Mouse (Mus musculus) lung, postnatal 0 days (tissue): ENCODE data around the gene Cfap58. TPM values are rescaled to one million over a fixed set of nuclear protein-coding genes. Genes with fewer than 3 reads are reported as not detected.

ENCODE experiments used
- ATAC-seq: fragments of 200-750 bp; cut with Nextera tagmentation; 2 replicates; pipeline ENCODE4 v1.8.0; 2017; ENCODE audit warnings: moderate library complexity
- DNase-seq: peaks from one replicate; pipeline ENCODE4 v3.0.0-alpha.2; 2016; ENCODE audit warnings: low spot score
- H3K27ac ChIP-seq: fragments of 300-500 bp; sonication (generic); 2 replicates; pipeline ENCODE4 v1.5.1; 2014; ENCODE audit warnings: antibody characterized with exemption, mild to moderate bottlenecking, low read length, mixed read lengths
- H3K27me3 ChIP-seq: fragments of 300-500 bp; sonication (generic); replicated peaks from 2 replicates; pipeline ENCODE4 v1.6.1; 2014; ENCODE audit warnings: low read length, mixed read lengths; ENCODE audit not compliant: insufficient read depth
- H3K36me3 ChIP-seq: fragments of 300-500 bp; sonication (generic); 2 replicates; pipeline ENCODE4 v1.6.1; 2014; ENCODE audit warnings: low read length, mixed read lengths; ENCODE audit not compliant: insufficient read depth
- H3K4me1 ChIP-seq: fragments of 300-500 bp; sonication (generic); 2 replicates; pipeline ENCODE4 v1.6.1; 2014; ENCODE audit warnings: antibody characterized with exemption, low read depth, low read length, mixed read lengths; ENCODE audit not compliant: insufficient read depth
- H3K4me2 ChIP-seq: fragments of 300-500 bp; sonication (generic); replicated peaks from 2 replicates; pipeline ENCODE4 v1.6.1; 2014; ENCODE audit warnings: low read depth, mild to moderate bottlenecking, low read length, moderate library complexity, mixed read lengths
- H3K4me3 ChIP-seq: fragments of 300-500 bp; sonication (generic); 2 replicates; pipeline ENCODE4 v1.5.1; 2014; ENCODE audit warnings: low read depth, low read length
- H3K9ac ChIP-seq: fragments of 300-500 bp; sonication (generic); replicated peaks from 2 replicates; pipeline ENCODE4 v1.6.1; 2014; ENCODE audit warnings: low read depth, mild to moderate bottlenecking
- H3K9me3 ChIP-seq: fragments of 300-500 bp; sonication (generic); 2 replicates; pipeline ENCODE4 v1.6.1; 2016; ENCODE audit warnings: low read length, mixed read lengths
- CTCF ChIP-seq: IDR thresholded peaks from 2 replicates; pipeline ENCODE4 v1.5.1; 2016; ENCODE audit warnings: antibody characterized with exemption, mild to moderate bottlenecking
- EP300 ChIP-seq: IDR thresholded peaks from 2 replicates; pipeline ENCODE4 v1.6.1; 2016; ENCODE audit warnings: antibody characterized with exemption, mild to moderate bottlenecking, control low read depth
- WGBS: fragments of 180-500 bp; shearing (Covaris S2); extraction: QIAGEN DNeasy Blood & Tissue Kit; methylation state at CpG from one replicate; pipeline ENCODE4 v1.1.7; 2014; 5-methylcytosine and 5-hydroxymethylcytosine counted together
- polyA plus RNA-seq: library from polyadenylated mRNA; unstranded; fragments of >200 nt; fragmentation: Nextera tagmentation; extraction: Ambion mirVana; gene quantifications from 2 replicates; pipeline ENCODE4 v1.2.1, GENCODE M21; 2015

The Cfap58 gene
- polyA plus RNA-seq, 1 experiment from 2014 or later, result 2.0 TPM

- H3K4me3 ChIP-seq, result no peak overlapping the region
- H3K9me3 ChIP-seq, result no peaks in the 10 kb centered on the region
- ATAC-seq, result no peak
- no peaks in the 10 kb centered on the region for H3K4me1 ChIP-seq
- no peak overlapping the region for H3K4me2 ChIP-seq
- DNase-seq, result peak; percentile 7
- no peak overlapping the region for H3K27ac ChIP-seq
- H3K27me3 ChIP-seq, result no peaks in the 10 kb centered on the region
- no peaks in the 10 kb centered on the region for H3K36me3 ChIP-seq
- TF ChIP-seq CTCF (no peak), EP300 (no peak)
- no peak overlapping the region for H3K9ac ChIP-seq
- 51% methylated on average over 13 of the region's 13 CpGs for WGBS
These were observed 82.6 kb downstream of the Cfap58 start for GRCm38 (mm10) chr19:48020103-48020502.

GRCm38 (mm10) chr19:48021435-48021834, 84.0 kb downstream of the Cfap58 start:
- H3K4me2 ChIP-seq, result no peak overlapping the region
- no peaks in the 10 kb centered on the region for H3K36me3 ChIP-seq

GRCm38 (mm10) chr19:48022763-48023162, 85.3 kb downstream of the Cfap58 start:
- H3K4me3 ChIP-seq, result no peak overlapping the region
- TF ChIP-seq CTCF (no peak), EP300 (no peak)
- no peak for ATAC-seq
- no peak overlapping the region for H3K9ac ChIP-seq
- no peak overlapping the region for H3K27ac ChIP-seq
- H3K9me3 ChIP-seq, result no peaks in the 10 kb centered on the region
- H3K27me3 ChIP-seq, result no peaks in the 10 kb centered on the region
- peak; percentile 8 for DNase-seq
- H3K4me1 ChIP-seq, result no peaks in the 10 kb centered on the region
- no peak overlapping the region for H3K4me2 ChIP-seq
- 66% methylated on average over 5 of the region's 5 CpGs for WGBS
- no peaks in the 10 kb centered on the region for H3K36me3 ChIP-seq

More at GRCm38 (mm10) chr19:48021435-48021834, 84.0 kb downstream of the Cfap58 start:
- Histone ChIP-seq H3K9me3 (no peaks in the 10 kb centered on the region), H3K27me3 (no peaks in the 10 kb centered on the region), H3K4me1 (no peaks in the 10 kb centered on the region), H3K27ac (no peak overlapping the region), H3K4me3 (no peak overlapping the region), H3K9ac (no peak overlapping the region)
- DNase-seq (no peak), ATAC-seq (no peak)
- TF ChIP-seq EP300 (no peak), CTCF (no peak)
- 79% methylated on average over 15 of the region's 15 CpGs for WGBS

- Histone ChIP-seq H3K4me2 (no peak overlapping the region), H3K27me3 (no peaks in the 10 kb centered on the region), H3K9me3 (no peaks in the 10 kb centered on the region), H3K9ac (no peak overlapping the region), H3K27ac (no peak overlapping the region), H3K4me3 (no peak overlapping the region), H3K36me3 (no peaks in the 10 kb centered on the region), H3K4me1 (no peaks in the 10 kb centered on the region)
- no peak for ATAC-seq
- TF ChIP-seq CTCF (no peak), EP300 (no peak)
- 77% methylated on average over 10 of the region's 10 CpGs for WGBS
- DNase-seq, result no peak
These were observed 86.3 kb downstream of the Cfap58 start for GRCm38 (mm10) chr19:48023726-48024125.

- Histone ChIP-seq H3K27ac (no peak overlapping the region), H3K9me3 (no peaks in the 10 kb centered on the region), H3K4me1 (no peaks in the 10 kb centered on the region), H3K4me2 (no peak overlapping the region), H3K9ac (no peak overlapping the region), H3K27me3 (no peaks in the 10 kb centered on the region), H3K36me3 (no peaks in the 10 kb centered on the region), H3K4me3 (no peak overlapping the region)
- DNase-seq (no peak), ATAC-seq (no peak)
- TF ChIP-seq EP300 (no peak), CTCF (no peak)
- WGBS, result 74% methylated on average over 8 of the region's 8 CpGs
These were observed 87.9 kb downstream of the Cfap58 start for GRCm38 (mm10) chr19:48025366-48025765.

- Histone ChIP-seq H3K27me3 (no peaks in the 10 kb centered on the region), H3K36me3 (no peaks in the 10 kb centered on the region), H3K4me1 (no peaks in the 10 kb centered on the region), H3K27ac (no peak overlapping the region), H3K9me3 (no peaks in the 10 kb centered on the region), H3K4me2 (no peak overlapping the region), H3K9ac (no peak overlapping the region), H3K4me3 (no peak overlapping the region)
- TF ChIP-seq EP300, result no peak
- no peak for TF ChIP-seq CTCF
- 15% methylated on average over 2 of the region's 2 CpGs for WGBS
- peak; percentile 14 for DNase-seq
- no peak for ATAC-seq
These were observed 89.4 kb downstream of the Cfap58 start for GRCm38 (mm10) chr19:48026882-48027281.

GRCm38 (mm10) chr19:48039554-48039953, 102.1 kb downstream of the Cfap58 start:
- ATAC-seq, result no peak
- Histone ChIP-seq H3K27me3 (no peaks in the 10 kb centered on the region), H3K4me3 (no peak overlapping the region), H3K27ac (no peak overlapping the region), H3K9me3 (no peaks in the 10 kb centered on the region), H3K36me3 (no peaks in the 10 kb centered on the region), H3K4me1 (no peaks in the 10 kb centered on the region), H3K9ac (no peak overlapping the region), H3K4me2 (no peak overlapping the region)
- TF ChIP-seq CTCF (no peak), EP300 (no peak)
- DNase-seq, result no peak
- 85% methylated on average over 8 of the region's 8 CpGs for WGBS
